Mouse (Mus musculus) CH12.LX (cell line): ENCODE results near the gene Grid2. TPM values are rescaled to one million over a fixed set of nuclear protein-coding genes. Genes with fewer than 3 reads are reported as not detected.

ENCODE experiments used
- DNase-seq: peaks from one replicate; pipeline ENCODE4 v3.0.0-alpha.2; 2013; ENCODE audit errors: extremely low read depth
- H3K27ac ChIP-seq: 2 replicates; pipeline ENCODE4 v1.5.1; 2012; ENCODE audit warnings: low read depth, mild to moderate bottlenecking, control low read depth, moderate library complexity; ENCODE audit not compliant: insufficient read depth
- H3K27me3 ChIP-seq: replicated peaks from 2 replicates; pipeline ENCODE3; 2012; ENCODE audit warnings: inconsistent platforms
- H3K36me3 ChIP-seq, 2 experiments: replicated peaks in 1 of 2; 2 replicates each; pipeline versions ENCODE3 to v1.6.1; 2012; ENCODE audit warnings: inconsistent platforms in 1 of 2, low read length in 1 of 2, mild to moderate bottlenecking in 1 of 2, mixed read lengths in 1 of 2, moderate library complexity in 1 of 2; ENCODE audit not compliant: control insufficient read depth in 1 of 2, insufficient read depth in 1 of 2
- H3K4me1 ChIP-seq, 2 experiments: 2 replicates each; pipeline ENCODE4 v1.6.1; 2012; ENCODE audit warnings: inconsistent platforms in 1 of 2, moderate library complexity in 1 of 2; ENCODE audit not compliant: insufficient read depth in 2 of 2, control insufficient read depth in 1 of 2
- H3K4me2 ChIP-seq: 2 replicates; pipeline ENCODE4 v1.6.1; 2012; ENCODE audit warnings: low read depth, mild to moderate bottlenecking, control low read depth; ENCODE audit not compliant: poor library complexity, insufficient read depth, severe bottlenecking
- H3K4me3 ChIP-seq, 3 experiments: fragments of 150-350 bp in 1 of 3; sonication (generic) in 1 of 3; replicated peaks in 1 of 3; 2 replicates each; pipeline versions ENCODE3 to v1.5.1; 2011 to 2012; ENCODE audit warnings: low read depth in 2 of 3, low read length in 2 of 3, mild to moderate bottlenecking in 2 of 3, moderate library complexity in 2 of 3, control low read depth in 1 of 3, improper control_type of control experiment in 1 of 3, inconsistent platforms in 1 of 3, mixed read lengths in 1 of 3; ENCODE audit not compliant: poor library complexity in 1 of 3
- H3K79me2 ChIP-seq: replicated peaks from 2 replicates; pipeline ENCODE4 v1.6.1; 2012; ENCODE audit warnings: mild to moderate bottlenecking, moderate library complexity; ENCODE audit not compliant: control insufficient read depth, poor library complexity, insufficient read depth, severe bottlenecking; ENCODE audit errors: extremely low read depth
- H3K9ac ChIP-seq: 2 replicates; pipeline ENCODE4 v1.6.1; 2012; ENCODE audit warnings: low read depth, mild to moderate bottlenecking, control low read depth, moderate library complexity; ENCODE audit not compliant: insufficient read depth
- H3K9me3 ChIP-seq: replicated peaks from 2 replicates; pipeline ENCODE3; 2012; ENCODE audit warnings: low read length, inconsistent platforms, mixed read lengths
- CHD1 ChIP-seq: IDR thresholded peaks from 2 replicates; pipeline ENCODE4 v1.6.1; 2012; ENCODE audit warnings: low read depth, low read length, improper control_type of control experiment, inconsistent platforms
- CHD2 ChIP-seq: IDR thresholded peaks from 2 replicates; pipeline ENCODE4 v1.6.1; 2011; ENCODE audit warnings: low read length, improper control_type of control experiment
- E2F4 ChIP-seq: IDR thresholded peaks from 2 replicates; pipeline ENCODE4 v1.6.1; 2011; ENCODE audit warnings: low read depth, low read length, improper control_type of control experiment; ENCODE audit not compliant: insufficient replicate concordance
- ELF1 ChIP-seq: IDR thresholded peaks from 2 replicates; pipeline ENCODE4 v1.6.1; 2014; ENCODE audit warnings: low read depth, mild to moderate bottlenecking, inconsistent platforms, low read length, improper control_type of control experiment
- EP300 ChIP-seq: IDR thresholded peaks from 2 replicates; pipeline ENCODE4 v1.6.1; 2011; ENCODE audit warnings: low read length, improper control_type of control experiment
- GABPA ChIP-seq: IDR thresholded peaks from 2 replicates; pipeline ENCODE4 v1.6.1; 2012; ENCODE audit warnings: low read depth, low read length, improper control_type of control experiment, inconsistent platforms; ENCODE audit not compliant: insufficient replicate concordance
- HCFC1 ChIP-seq: IDR thresholded peaks from 2 replicates; pipeline ENCODE4 v1.6.1; 2012; ENCODE audit warnings: low read depth, mild to moderate bottlenecking, inconsistent platforms, low read length, improper control_type of control experiment
- IRF4 ChIP-seq: IDR thresholded peaks from 2 replicates; pipeline ENCODE4 v1.6.1; 2014; ENCODE audit warnings: low read depth, mild to moderate bottlenecking, inconsistent platforms, low read length, improper control_type of control experiment
- JUND ChIP-seq: conservative IDR thresholded peaks from 2 replicates; pipeline ENCODE4 v1.6.1; 2011; ENCODE audit warnings: low read depth, low read length, improper control_type of control experiment
- MAFK ChIP-seq: IDR thresholded peaks from 2 replicates; pipeline ENCODE4 v1.6.1; 2011; ENCODE audit warnings: low read length, improper control_type of control experiment; ENCODE audit not compliant: insufficient replicate concordance
- MAX ChIP-seq: IDR thresholded peaks from 2 replicates; pipeline ENCODE4 v1.6.1; 2011; ENCODE audit warnings: low read length, improper control_type of control experiment
- MEF2A ChIP-seq: IDR thresholded peaks from 2 replicates; pipeline ENCODE4 v1.6.1; 2014; ENCODE audit warnings: low read depth, mild to moderate bottlenecking, inconsistent platforms, low read length, improper control_type of control experiment, borderline replicate concordance
- MXI1 ChIP-seq: IDR thresholded peaks from 2 replicates; pipeline ENCODE4 v1.6.1; 2011; ENCODE audit warnings: mild to moderate bottlenecking, low read depth, low read length, improper control_type of control experiment
- MYC ChIP-seq: IDR thresholded peaks from 2 replicates; pipeline ENCODE4 v1.6.1; 2011; ENCODE audit warnings: low read depth, mild to moderate bottlenecking, improper control_type of control experiment, low read length
- PAX5 ChIP-seq: IDR thresholded peaks from 2 replicates; pipeline ENCODE4 v1.6.1; 2012; ENCODE audit warnings: low read length, inconsistent platforms, mixed read lengths
- POLR2A ChIP-seq: IDR thresholded peaks from 2 replicates; pipeline ENCODE4 v1.6.1; 2011; ENCODE audit warnings: low read depth, mild to moderate bottlenecking, improper control_type of control experiment, low read length
- POLR2AphosphoS2 ChIP-seq: IDR thresholded peaks from 2 replicates; pipeline ENCODE4 v1.6.1; 2011; ENCODE audit warnings: low read depth, low read length, improper control_type of control experiment
- TBP ChIP-seq: conservative IDR thresholded peaks from 2 replicates; pipeline ENCODE4 v1.6.1; 2011; ENCODE audit warnings: low read depth, low read length, improper control_type of control experiment
- TCF12 ChIP-seq: IDR thresholded peaks from 2 replicates; pipeline ENCODE4 v1.6.1; 2014; ENCODE audit warnings: low read depth, mild to moderate bottlenecking, inconsistent platforms, low read length, improper control_type of control experiment
- dilution Hi-C: fragments of 300-500 bp; cut with MboI; formaldehyde crosslinking; loops from 2 replicates; pipeline ENCODE4 v1.14.3; 2020; ENCODE audit warnings: low sequenced_read_pairs; ENCODE audit not compliant: extremely low pct_unique_long_range_greater_than_20kb, extremely low pct_ligation_motif_present
- in situ Hi-C: fragments of 300-500 bp; cut with MboI; formaldehyde crosslinking; loops from 3 replicates; pipeline ENCODE4 v1.14.3; 2019; ENCODE audit warnings: low sequenced_read_pairs, low pct_ligation_motif_present, low pct_unique_long_range_greater_than_20kb, mixed read lengths
- polyA plus RNA-seq: library from polyadenylated mRNA; unstranded; fragments of >175 nt; gene quantifications from 2 replicates; pipeline ENCODE4 v1.2.1, GENCODE M21; 2012; ENCODE audit warnings: low read depth; ENCODE audit not compliant: insufficient read length
- total RNA-seq, 2 experiments: library from RNA; depleted of rRNA; stranded (reverse); fragments of 300-350 nt in 1 of 2; fragments of >200 nt in 1 of 2; gene quantifications; 2 replicates each; pipeline ENCODE4 v1.2.3; 2012 to 2014

Gene Grid2
- total and polyA plus RNA-seq, 3 experiments = not detected

DNA sequence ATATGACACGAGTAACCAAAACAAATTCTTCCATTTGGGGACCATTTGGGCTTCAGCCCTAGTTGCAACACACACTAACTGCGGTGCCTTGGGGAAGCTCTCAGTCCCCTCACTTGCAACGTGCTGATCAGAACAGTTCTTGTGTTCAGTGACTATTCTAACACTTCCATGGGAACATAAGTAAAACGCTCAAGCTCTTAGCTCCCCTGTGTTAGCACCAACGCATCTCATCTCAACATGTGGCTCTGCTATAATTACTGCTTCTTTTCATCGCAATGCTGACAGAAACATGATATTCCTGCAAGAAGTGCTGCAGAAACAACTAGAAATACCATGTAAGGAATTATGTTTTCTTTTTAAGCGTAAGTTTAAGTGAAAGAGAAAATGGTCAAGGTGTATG is 1340.6 kb downstream of the Grid2 start:
- DNase-seq = no peak
- Histone ChIP-seq H3K36me3 (no peaks in the 10 kb centered on the region), H3K4me3 (no peak overlapping the region), H3K27me3 (no peaks in the 10 kb centered on the region), H3K4me1 (no peaks in the 10 kb centered on the region), H3K27ac (no peak overlapping the region), H3K79me2 (no peaks in the 10 kb centered on the region), H3K9me3 (peaks cover 27% of the 10 kb centered on the region), H3K9ac (no peak overlapping the region), H3K4me2 (no peak overlapping the region)
- in situ Hi-C loops (no loop called here), dilution Hi-C loops (no loop called here)
- no peak for TF ChIP-seq JUND
- TF ChIP-seq CHD2 = no peak
- no peak for TF ChIP-seq CHD1
- TF ChIP-seq TBP = no peak
- TF ChIP-seq HCFC1 = no peak

DNA sequence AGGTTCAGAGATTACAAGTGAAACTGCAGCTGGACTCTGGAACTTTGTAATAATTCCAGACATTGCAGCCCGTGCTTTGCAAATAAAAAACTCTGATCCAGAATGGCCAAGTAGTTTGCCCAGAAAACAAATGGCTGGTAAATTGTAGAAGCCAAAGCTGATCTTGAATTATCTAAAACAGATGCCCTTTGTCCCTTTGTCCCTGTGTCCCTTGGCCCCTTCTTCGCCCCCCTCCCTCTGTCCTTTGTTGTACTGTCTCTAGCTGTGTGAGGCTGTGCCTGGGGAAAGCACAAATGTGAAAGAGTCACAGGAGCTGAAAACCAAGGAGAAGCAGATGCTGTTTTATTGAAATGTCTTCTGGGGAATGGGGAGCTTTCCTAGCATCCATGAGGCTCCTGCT is 1341.2 kb downstream of the Grid2 start:
- no peak for DNase-seq
- H3K36me3 ChIP-seq = no peaks in the 10 kb centered on the region
- dilution Hi-C loops (no loop called here), in situ Hi-C loops (no loop called here)
- no peaks in the 10 kb centered on the region for H3K27me3 ChIP-seq
- no peaks in the 10 kb centered on the region for H3K4me1 ChIP-seq
- H3K79me2 ChIP-seq = no peaks in the 10 kb centered on the region
- H3K9ac ChIP-seq = no peak overlapping the region
- no peak overlapping the region for H3K27ac ChIP-seq
- no peak for TF ChIP-seq TBP
- no peak for TF ChIP-seq TCF12
- TF ChIP-seq ELF1 = no peak
- no peak for TF ChIP-seq MXI1
- no peak for TF ChIP-seq HCFC1
- TF ChIP-seq POLR2AphosphoS2 = no peak
- TF ChIP-seq CHD1 = no peak
- no peak for TF ChIP-seq JUND
- TF ChIP-seq PAX5 = no peak
- TF ChIP-seq MAX = no peak
- TF ChIP-seq MYC = no peak
- TF ChIP-seq POLR2A = no peak
- TF ChIP-seq IRF4 = no peak
- no peak for TF ChIP-seq E2F4
- no peak for TF ChIP-seq EP300
- no peak for TF ChIP-seq GABPA
- H3K9me3 ChIP-seq = peaks cover 27% of the 10 kb centered on the region
- no peak overlapping the region for H3K4me3 ChIP-seq
- no peak overlapping the region for H3K4me2 ChIP-seq

DNA sequence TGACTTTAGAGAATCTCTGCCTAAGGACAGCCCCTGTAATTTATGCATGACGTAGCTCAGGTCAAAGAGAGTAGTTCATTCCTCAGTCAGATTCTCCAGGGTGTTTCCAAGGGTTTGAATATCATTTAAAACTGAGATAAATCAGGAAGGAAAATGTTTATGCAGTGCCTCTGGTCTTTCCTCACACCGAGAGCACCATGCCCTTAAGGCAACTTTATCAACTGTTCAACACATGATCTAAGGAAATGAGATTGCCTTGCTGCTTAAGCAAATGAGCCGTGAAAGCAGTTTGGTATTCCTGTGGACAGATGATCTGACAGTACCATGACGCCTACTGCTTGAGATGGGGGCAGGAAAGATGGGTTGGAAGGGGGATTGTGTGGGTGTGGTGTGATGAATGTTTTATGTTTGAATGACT is 1342.5 kb downstream of the Grid2 start:
- TF ChIP-seq MYC = no peak
- TF ChIP-seq MEF2A = no peak
- TF ChIP-seq MAFK = no peak
- H3K4me2 ChIP-seq = no peak overlapping the region
- no peaks in the 10 kb centered on the region for H3K4me1 ChIP-seq
- no peak overlapping the region for H3K27ac ChIP-seq
- DNase-seq = no peak
- no peaks in the 10 kb centered on the region for H3K36me3 ChIP-seq
- H3K9ac ChIP-seq = no peak overlapping the region
- no peak overlapping the region for H3K4me3 ChIP-seq
- H3K27me3 ChIP-seq = no peaks in the 10 kb centered on the region
- dilution Hi-C loops = no loop called here
- H3K9me3 ChIP-seq = peaks cover 26% of the 10 kb centered on the region
- no peaks in the 10 kb centered on the region for H3K79me2 ChIP-seq
- in situ Hi-C loops = no loop called here
